Mouse (Mus musculus): ENCODE data around the gene Zc3h12d.
"Not testable (repeated sequence)": the region's sequence is repeated elsewhere in the genome, so short reads cannot be mapped to it uniquely, and the experiment has no call there.

The Zc3h12d gene

DNA sequence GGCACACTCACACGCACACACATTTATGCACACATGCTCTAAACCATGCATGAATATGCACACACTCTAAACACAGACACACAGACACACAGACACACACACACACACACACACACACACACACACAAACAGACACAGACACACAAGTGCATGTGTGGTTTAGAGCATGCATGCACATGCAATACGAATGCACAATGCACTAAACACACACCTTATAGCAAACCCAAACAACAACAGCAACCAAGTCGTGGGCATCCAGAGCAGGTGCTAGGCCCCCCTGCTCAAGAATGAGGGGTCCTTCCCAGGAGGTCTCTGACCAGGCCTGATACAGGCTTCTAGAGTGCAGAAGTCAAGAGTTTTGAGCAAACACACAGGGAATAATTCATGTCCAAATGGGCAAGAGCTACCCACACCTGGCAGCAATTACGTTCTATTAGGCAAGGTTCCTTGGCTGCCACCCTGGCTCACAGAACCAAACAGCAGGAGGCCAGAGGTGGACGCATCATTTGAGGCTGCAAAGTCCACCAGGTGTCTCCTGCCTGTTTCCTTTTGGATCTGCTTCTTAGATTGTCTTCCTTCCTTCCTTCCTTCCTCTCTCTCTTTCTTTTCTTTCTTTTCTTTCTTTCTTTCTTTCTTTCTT is 39.2 kb downstream of the Zc3h12d start:
- no peak for DNase-seq (ENCODE audit: low spot score in 2 of 2)

DNA sequence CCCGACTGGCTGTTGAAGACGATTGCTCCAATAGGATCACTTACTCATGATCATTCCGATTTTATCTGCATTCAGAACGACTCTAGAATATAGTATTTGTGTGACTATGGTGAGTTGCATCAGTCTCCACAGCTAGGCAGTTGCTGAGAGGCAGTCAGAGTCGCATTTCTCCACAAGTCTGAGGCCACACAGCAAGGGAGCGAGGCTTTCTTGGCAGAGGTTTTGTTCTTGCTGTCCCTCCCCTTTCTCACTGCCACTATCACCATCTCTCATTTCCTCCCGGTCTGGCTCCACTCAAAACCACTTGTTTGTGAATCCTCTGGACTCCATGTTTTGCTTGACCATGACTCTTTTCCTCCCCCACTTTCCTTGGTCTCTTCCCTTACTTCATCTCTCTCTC is 41.9 kb downstream of the Zc3h12d start:
- DNase-seq (ENCODE audit: low spot score in 2 of 2) = no peak

- DNase-seq (ENCODE audit: low spot score in 2 of 2) = not testable (repeated sequence)
Measured at GRCm38 (mm10) chr10:7880283-7880682, 48.0 kb downstream of the Zc3h12d start.

DNA sequence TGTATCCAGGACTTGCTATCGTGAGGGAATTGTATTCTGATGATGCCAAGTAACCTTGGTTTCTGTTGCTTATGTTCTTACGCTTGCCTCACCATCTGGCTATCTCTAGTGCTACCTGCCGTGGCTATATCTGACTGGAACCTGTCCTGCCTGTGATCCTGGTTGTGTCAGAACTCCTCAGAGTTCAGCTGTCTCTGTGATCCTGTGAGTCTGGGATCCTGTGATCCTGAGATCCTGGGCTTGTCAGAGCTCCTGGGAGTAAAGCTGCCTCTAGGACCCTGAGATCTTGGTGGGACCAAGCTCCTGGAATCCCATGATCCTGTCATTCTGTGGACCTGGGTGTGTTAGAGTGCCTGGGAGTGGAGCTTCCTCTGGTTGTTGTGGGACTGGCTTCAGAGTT is 49.7 kb downstream of the Zc3h12d start:
- no peak for DNase-seq (ENCODE audit: low spot score in 2 of 2)

- peak; percentile 27 to 57 for DNase-seq (ENCODE audit: low spot score in 2 of 2)
Measured at GRCm38 (mm10) chr10:7883524-7883923, 51.3 kb downstream of the Zc3h12d start.

GRCm38 (mm10) chr10:7888256-7888868 is 56.1 kb downstream of the Zc3h12d start:
- no peak for DNase-seq (ENCODE audit: low spot score in 2 of 2)

DNA sequence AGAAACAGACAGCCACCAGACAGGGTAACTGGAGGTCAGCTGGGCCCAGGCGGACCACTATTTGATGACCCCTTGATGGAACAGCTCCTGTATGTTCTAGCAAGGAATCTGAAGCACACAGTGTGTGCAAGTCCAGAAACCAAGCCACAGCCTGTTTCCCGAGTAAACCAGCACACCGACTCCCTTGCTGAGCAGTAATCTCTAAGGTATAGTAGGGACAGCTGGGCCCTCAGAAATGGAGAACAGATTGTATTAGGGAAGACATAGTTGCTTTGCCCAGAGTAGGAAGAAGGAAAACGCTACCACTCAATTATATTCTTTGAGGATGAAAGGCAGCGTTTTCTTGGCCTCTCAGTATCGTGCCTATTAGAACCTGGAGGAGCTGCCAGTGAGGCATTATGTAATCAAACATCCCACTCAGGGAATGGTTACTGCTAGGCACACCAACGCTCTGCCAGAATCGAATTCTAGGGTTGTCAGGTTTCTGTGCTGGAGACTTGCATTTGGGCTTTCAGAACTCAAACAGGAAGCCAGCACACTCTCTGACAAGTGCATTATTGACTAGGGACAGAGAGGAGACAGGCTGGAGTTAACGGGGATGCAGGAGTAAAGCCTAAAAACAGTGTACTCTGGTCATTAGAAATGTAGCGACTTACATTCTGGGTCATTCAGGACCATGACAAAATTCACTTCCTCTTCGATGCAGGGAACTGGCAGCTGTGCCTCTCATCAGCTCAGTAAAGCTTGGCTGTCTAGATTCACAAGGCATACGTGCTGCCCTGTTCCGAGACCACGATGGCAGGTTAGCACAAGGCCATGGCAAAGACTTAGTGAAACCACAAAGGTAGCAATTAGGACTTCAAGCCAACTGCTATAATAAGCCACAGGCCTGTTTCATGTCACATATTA is 68.7 kb downstream of the Zc3h12d start:
- DNase-seq (ENCODE audit: low spot score in 2 of 2) = no peak

DNA sequence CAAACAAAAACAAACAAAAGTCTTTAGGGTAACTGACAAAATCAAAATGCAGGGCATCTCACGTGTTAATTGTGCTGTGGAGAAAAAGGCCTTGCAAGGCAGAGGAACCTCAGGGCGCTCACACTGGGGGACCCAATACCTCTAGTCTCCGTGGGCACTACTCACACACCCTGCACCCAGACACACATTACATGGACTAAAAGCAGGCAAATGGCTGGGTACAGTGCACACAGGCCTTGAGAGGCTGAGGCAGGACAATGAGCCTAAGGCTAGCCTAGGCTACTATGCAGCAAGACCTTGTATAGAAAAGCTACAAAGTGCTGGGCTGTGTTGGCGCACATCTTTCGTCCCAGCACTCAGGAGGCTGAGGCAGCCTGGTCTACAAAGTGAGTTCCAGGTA is 71.9 kb downstream of the Zc3h12d start:
- DNase-seq (ENCODE audit: low spot score in 2 of 2) = no peak

- DNase-seq (ENCODE audit: low spot score in 2 of 2) = no peak
Measured at GRCm38 (mm10) chr10:7907151-7907550, 74.9 kb downstream of the Zc3h12d start.

DNA sequence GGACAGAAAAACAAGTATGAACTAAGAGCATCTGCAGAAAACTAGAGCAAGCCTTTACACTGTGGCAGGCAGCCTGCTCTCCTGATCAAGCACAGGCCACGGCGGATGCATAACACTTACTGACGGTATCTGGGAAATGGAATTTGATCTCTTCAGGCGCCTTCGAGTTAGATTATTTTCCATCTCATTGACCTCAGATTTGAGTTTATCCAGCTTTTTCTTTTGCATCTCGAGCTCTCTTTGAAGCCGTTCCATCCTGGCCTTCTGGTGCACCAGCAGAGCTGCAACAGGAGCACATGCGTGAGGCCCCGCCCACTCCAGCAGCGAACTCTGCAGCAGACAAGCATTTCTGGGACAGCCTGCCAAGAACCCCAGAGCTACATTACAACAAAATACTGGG is 79.0 kb downstream of the Zc3h12d start:
- DNase-seq (ENCODE audit: low spot score in 2 of 2) = no peak

Data from heart, adult 9 months (tissue).